Mouse (Mus musculus) liver, adult 2 months (tissue): ENCODE results near the gene Kras. TPM values are rescaled to one million over a fixed set of nuclear protein-coding genes. Genes with fewer than 3 reads are reported as not detected.

Experiments used
- DNase-seq: peaks from one replicate; pipeline ENCODE4 v3.0.0-alpha.2; 2011; ENCODE audit warnings: low read depth, low spot score; ENCODE audit errors: extremely low read depth
- H3K27ac ChIP-seq: fragments of 200-500 bp; replicated peaks from 2 replicates; pipeline ENCODE4 v1.5.1; 2012; ENCODE audit warnings: low read depth, mild to moderate bottlenecking, control low read depth, inconsistent platforms, low read length; ENCODE audit not compliant: insufficient read depth
- H3K27me3 ChIP-seq: fragments of 200-500 bp; 2 replicates; pipeline ENCODE4 v1.6.1; 2012; ENCODE audit warnings: mild to moderate bottlenecking, moderate library complexity, low read length, inconsistent platforms; ENCODE audit not compliant: control insufficient read depth, insufficient read depth
- H3K36me3 ChIP-seq: fragments of 200-500 bp; 2 replicates; pipeline ENCODE4 v1.6.1; 2012; ENCODE audit warnings: low read length, inconsistent platforms; ENCODE audit not compliant: control insufficient read depth, insufficient read depth
- H3K4me1 ChIP-seq: fragments of 200-500 bp; 2 replicates; pipeline ENCODE4 v1.6.1; 2011; ENCODE audit warnings: low read length; ENCODE audit not compliant: control insufficient read depth, insufficient read depth
- H3K4me3 ChIP-seq: fragments of 200-500 bp; 2 replicates; pipeline ENCODE4 v1.5.1; 2011; ENCODE audit warnings: low read depth, mild to moderate bottlenecking, control low read depth, low read length, moderate library complexity; ENCODE audit not compliant: insufficient read depth
- H3K79me2 ChIP-seq: fragments of 200-500 bp; 2 replicates; pipeline ENCODE4 v1.6.1; 2012; ENCODE audit warnings: inconsistent platforms, mild to moderate bottlenecking, low read length, moderate library complexity; ENCODE audit not compliant: control insufficient read depth, insufficient read depth
- H3K9ac ChIP-seq: fragments of 200-500 bp; 2 replicates; pipeline ENCODE4 v1.6.1; 2012; ENCODE audit warnings: low read depth, mild to moderate bottlenecking, control low read depth, inconsistent platforms, low read length
- CTCF ChIP-seq: fragments of 200-500 bp; IDR thresholded peaks from 2 replicates; pipeline ENCODE4 v1.5.1; 2011; ENCODE audit warnings: low read depth, low read length, control low read depth
- POLR2A ChIP-seq: fragments of 200-500 bp; IDR thresholded peaks from 2 replicates; pipeline ENCODE4 v1.6.1; 2011; ENCODE audit warnings: low read length, control low read depth; ENCODE audit not compliant: insufficient read depth; ENCODE audit errors: extremely low read depth
- WGBS: fragments of 180-500 bp; shearing (Covaris S2); methylation state at CpG from one replicate; pipeline ENCODE4 v1.1.7; 2018; 5-methylcytosine and 5-hydroxymethylcytosine counted together
- polyA plus RNA-seq: library from polyadenylated mRNA; depleted of rRNA; stranded (reverse); fragments of >200 nt; gene quantifications from 2 replicates; pipeline ENCODE4 v1.2.3, GENCODE M21; 2012
- total RNA-seq: library from RNA; depleted of rRNA; stranded (reverse); fragments of >200 nt; gene quantifications from 2 replicates; pipeline ENCODE4 v1.2.3, GENCODE M21; 2014

Gene Kras
- total and polyA plus RNA-seq, 2 experiments: 8.4 to 9.9 TPM

GRCm38 (mm10) chr6:145226296-145226695, 23.7 kb downstream of the Kras start:
- TF ChIP-seq CTCF (no peak), POLR2A (no peak)
- 28% methylated on average over 3 of the region's 3 CpGs for WGBS
- H3K4me1 ChIP-seq: no peaks in the 10 kb centered on the region
- no peaks in the 10 kb centered on the region for H3K27me3 ChIP-seq
- H3K36me3 ChIP-seq: peaks cover 20% of the 10 kb centered on the region
- no peaks in the 10 kb centered on the region for H3K79me2 ChIP-seq
- no peak overlapping the region for H3K27ac ChIP-seq
- DNase-seq: peak; percentile 66
- no peak overlapping the region for H3K4me3 ChIP-seq
- no peak overlapping the region for H3K9ac ChIP-seq

GRCm38 (mm10) chr6:145224246-145224645, 25.8 kb downstream of the Kras start:
- WGBS: 92% methylated on average over 6 of the region's 6 CpGs
- peaks cover 26% of the 10 kb centered on the region for H3K36me3 ChIP-seq
- H3K27me3 ChIP-seq: no peaks in the 10 kb centered on the region

GRCm38 (mm10) chr6:145215826-145216225, 34.2 kb downstream of the Kras start:
- Histone ChIP-seq H3K79me2 (peaks cover 3% of the 10 kb centered on the region; the same call in 1 of the 2 replicates), H3K27me3 (no peaks in the 10 kb centered on the region), H3K27ac (no peak overlapping the region), H3K9ac (no peak overlapping the region), H3K36me3 (peaks cover 20% of the 10 kb centered on the region), H3K4me1 (peaks cover 9% of the 10 kb centered on the region), H3K4me3 (no peak overlapping the region)
- WGBS: 87% methylated on average over 3 of the region's 3 CpGs
- DNase-seq: no peak
- no peak for TF ChIP-seq POLR2A
- no peak for TF ChIP-seq CTCF

More at GRCm38 (mm10) chr6:145224246-145224645, 25.8 kb downstream of the Kras start:
- no peak overlapping the region for H3K9ac ChIP-seq
- TF ChIP-seq CTCF (no peak), POLR2A (no peak)
- no peak overlapping the region for H3K27ac ChIP-seq
- H3K79me2 ChIP-seq: no peaks in the 10 kb centered on the region
- DNase-seq: no peak
- no peak overlapping the region for H3K4me3 ChIP-seq
- H3K4me1 ChIP-seq: no peaks in the 10 kb centered on the region

GRCm38 (mm10) chr6:145213916-145214315, 36.1 kb downstream of the Kras start:
- Histone ChIP-seq H3K9ac (no peak overlapping the region), H3K79me2 (peaks cover 3% of the 10 kb centered on the region; the same call in 1 of the 2 replicates), H3K4me3 (no peak overlapping the region), H3K4me1 (peaks cover 11% of the 10 kb centered on the region), H3K27ac (no peak overlapping the region), H3K36me3 (peaks cover 13% of the 10 kb centered on the region), H3K27me3 (no peaks in the 10 kb centered on the region)
- DNase-seq: peak; percentile 77
- 38% methylated on average over 2 of the region's 2 CpGs for WGBS
- TF ChIP-seq CTCF (no peak), POLR2A (no peak)

- Histone ChIP-seq H3K79me2 (peaks cover 3% of the 10 kb centered on the region; the same call in 1 of the 2 replicates), H3K4me1 (peaks cover 11% of the 10 kb centered on the region), H3K27ac (peak overlapping the region; percentile 90), H3K4me3 (peak overlapping the region; percentile 78), H3K9ac (peak overlapping the region; percentile 79), H3K36me3 (peaks cover 5% of the 10 kb centered on the region), H3K27me3 (no peaks in the 10 kb centered on the region)
- TF ChIP-seq POLR2A: no peak
- TF ChIP-seq CTCF: no peak
- 1% methylated on average over 21 of the region's 21 CpGs for WGBS
- DNase-seq: peak; percentile 80
These were observed 38.4 kb downstream of the Kras start for GRCm38 (mm10) chr6:145211376-145212305.
